Comparison of ENCODE assay signal across 8 mouse cellular contexts in the genomic region with DNA sequence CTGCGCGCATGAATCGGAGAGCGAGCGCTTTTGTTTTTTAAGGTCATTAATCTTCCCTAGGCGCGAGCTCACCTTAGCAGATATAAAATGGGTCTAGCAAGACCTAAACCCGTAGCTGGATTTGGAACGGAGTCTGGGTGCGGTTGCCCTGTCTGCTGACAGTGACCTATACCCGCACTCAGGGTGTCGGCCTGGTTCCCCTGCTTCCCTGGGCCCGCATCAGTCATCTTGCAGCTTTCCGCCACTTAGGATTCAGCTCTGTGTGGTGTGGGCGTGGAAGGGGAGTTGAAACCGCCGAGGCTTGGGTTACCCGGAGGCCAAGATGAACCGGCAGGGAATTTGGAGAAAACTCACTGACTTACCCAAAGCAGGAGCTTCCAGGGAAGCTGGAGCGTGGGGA. TPM values are rescaled to one million over a fixed set of nuclear protein-coding genes. Genes with fewer than 3 reads are reported as not detected.
A peak's percentile ranks its signal among the peaks of the same experiment; 100 is the strongest.
DNase-seq lines count a peak whose midpoint lies in the region; ATAC-seq and TF ChIP-seq lines count a peak whose summit lies in the region.

No protein-coding gene starts in this region.

- peak; percentile 88 for DNase-seq in 3T3-L1 (ENCODE audit: low read depth, low spot score)
- DNase-seq in adrenal gland, postnatal 25 days, result peak; percentile 61
- peak; percentile 79 for DNase-seq in embryonic facial prominence, embryonic 11.5 days (ENCODE audit: low spot score)
- DNase-seq in heart, adult 18-20 months, result peak; percentile 59 to 61
- DNase-seq in spleen, postnatal 4 days (ENCODE audit: low spot score in 2 of 2), result peak; percentile 23 to 67

- TF ChIP-seq CTCF in intestine, postnatal 0 days (IDR thresholded peaks at IDR 0.05; ENCODE audit: low read depth), result no peak

- H3K36me3 ChIP-seq in embryonic facial prominence, embryonic 11.5 days (replicated peaks; ENCODE audit: control insufficient read depth, insufficient read depth, low read depth, low read length), result no peaks in the 10 kb centered on the region
- H3K36me3 ChIP-seq in intestine, postnatal 0 days (ENCODE audit: control insufficient read depth, insufficient read depth), result no peaks in the 10 kb centered on the region
- peaks cover 16% of the 10 kb centered on the region for H3K36me3 ChIP-seq in limb, embryonic 13.5 days
- peaks cover 23% of the 10 kb centered on the region for H3K36me3 ChIP-seq in midbrain, embryonic 13.5 days

- under 1% methylated on average over 20 of the region's 20 CpGs for WGBS in embryonic facial prominence, embryonic 11.5 days
- under 1% methylated on average over 20 of the region's 20 CpGs for WGBS in intestine, postnatal 0 days
- WGBS in limb, embryonic 13.5 days, result under 1% methylated on average over 20 of the region's 20 CpGs
- under 1% methylated on average over 20 of the region's 20 CpGs for WGBS in midbrain, embryonic 13.5 days

- peak overlapping the region; percentile 81 for H3K4me2 ChIP-seq in embryonic facial prominence, embryonic 11.5 days (ENCODE audit: low read depth, low read length)
- peak overlapping the region; percentile 82 for H3K4me2 ChIP-seq in intestine, postnatal 0 days (replicated peaks; ENCODE audit: low read depth)
- H3K4me2 ChIP-seq in limb, embryonic 13.5 days (replicated peaks), result peak overlapping the region; percentile 65
- peak overlapping the region; percentile 60 for H3K4me2 ChIP-seq in midbrain, embryonic 13.5 days (replicated peaks)

- H3K27me3 ChIP-seq in embryonic facial prominence, embryonic 11.5 days (ENCODE audit: control insufficient read depth, insufficient read depth, low read length), result no peaks in the 10 kb centered on the region
- H3K27me3 ChIP-seq in intestine, postnatal 0 days (replicated peaks; ENCODE audit: control insufficient read depth, insufficient read depth, low read length), result no peaks in the 10 kb centered on the region
- no peaks in the 10 kb centered on the region for H3K27me3 ChIP-seq in limb, embryonic 13.5 days
- no peaks in the 10 kb centered on the region for H3K27me3 ChIP-seq in midbrain, embryonic 13.5 days

- no peaks in the 10 kb centered on the region for H3K4me1 ChIP-seq in embryonic facial prominence, embryonic 11.5 days (ENCODE audit: control insufficient read depth, insufficient read depth, low read length)
- no peaks in the 10 kb centered on the region for H3K4me1 ChIP-seq in intestine, postnatal 0 days (replicated peaks; ENCODE audit: control insufficient read depth, insufficient read depth, low read length)
- peaks cover 17% of the 10 kb centered on the region for H3K4me1 ChIP-seq in limb, embryonic 13.5 days
- H3K4me1 ChIP-seq in midbrain, embryonic 13.5 days (replicated peaks), result peaks cover 31% of the 10 kb centered on the region

- peak overlapping the region; percentile 86 for H3K9ac ChIP-seq in embryonic facial prominence, embryonic 11.5 days (replicated peaks; ENCODE audit: low read length)
- H3K9ac ChIP-seq in intestine, postnatal 0 days (ENCODE audit: low read depth, low read length), result peak overlapping the region; percentile 49
- peak overlapping the region; percentile 90 for H3K9ac ChIP-seq in limb, embryonic 13.5 days
- peak overlapping the region; percentile 90 for H3K9ac ChIP-seq in midbrain, embryonic 13.5 days (replicated peaks)

- peak; percentile 78 for ATAC-seq in embryonic facial prominence, embryonic 11.5 days (replicated peaks; ENCODE audit: insufficient number of reproducible peaks, low FRiP score, low TSS enrichment, low read depth)
- peak; percentile 61 for ATAC-seq in intestine, postnatal 0 days
- ATAC-seq in limb, embryonic 13.5 days (ENCODE audit: low FRiP score, low read depth), result peak; percentile 68
- ATAC-seq in midbrain, embryonic 13.5 days, result peak; percentile 71

- H3K4me3 ChIP-seq in embryonic facial prominence, embryonic 11.5 days (ENCODE audit: low read depth, low read length), result peak overlapping the region; percentile 89
- peak overlapping the region; percentile 66 for H3K4me3 ChIP-seq in intestine, postnatal 0 days (ENCODE audit: low read depth, low read length)
- peak overlapping the region; percentile 88 for H3K4me3 ChIP-seq in limb, embryonic 13.5 days
- peak overlapping the region; percentile 84 for H3K4me3 ChIP-seq in midbrain, embryonic 13.5 days (replicated peaks)

- no peaks in the 10 kb centered on the region for H3K9me3 ChIP-seq in embryonic facial prominence, embryonic 11.5 days (replicated peaks; ENCODE audit: control insufficient read depth, low read length)
- no peaks in the 10 kb centered on the region for H3K9me3 ChIP-seq in intestine, postnatal 0 days (ENCODE audit: control insufficient read depth)
- no peaks in the 10 kb centered on the region for H3K9me3 ChIP-seq in limb, embryonic 13.5 days
- no peaks in the 10 kb centered on the region for H3K9me3 ChIP-seq in midbrain, embryonic 13.5 days

- H3K27ac ChIP-seq in embryonic facial prominence, embryonic 11.5 days (replicated peaks; ENCODE audit: low read depth, low read length), result peak overlapping the region; percentile 65
- H3K27ac ChIP-seq in intestine, postnatal 0 days (ENCODE audit: low read depth, low read length), result no peak overlapping the region
- peak overlapping the region; percentile 52; the same call in 1 of the 2 replicates for H3K27ac ChIP-seq in limb, embryonic 13.5 days
- peak overlapping the region; percentile 79 for H3K27ac ChIP-seq in midbrain, embryonic 13.5 days

RNA-seq across cellular contexts. Expression of a gene that starts 0.6 kb away (rescaled TPM):
- 8.9 and 12.4 TPM in 2 replicates for total RNA-seq in adrenal gland, postnatal 25 days (2021)
- 14.7 and 15.7 TPM in 2 replicates for polyA plus RNA-seq in embryonic facial prominence, embryonic 11.5 days (2014; fragmentation: Nextera tagmentation; extraction: Ambion mirVana)
- 10 to 100 TPM; 20.0 to 22.7 TPM for total RNA-seq in heart, adult 18-20 months (2021)
- 3.4 and 3.5 TPM in 2 replicates for polyA plus RNA-seq in intestine, postnatal 0 days (2015; fragmentation: Nextera tagmentation; extraction: Ambion mirVana)
- polyA plus RNA-seq in limb, embryonic 13.5 days (2015; fragmentation: Nextera tagmentation; extraction: Ambion mirVana), result 19.4 and 22.0 TPM in 2 replicates
- polyA plus RNA-seq in midbrain, embryonic 13.5 days (2015; fragmentation: Nextera tagmentation; extraction: Ambion mirVana), result 21.3 and 23.6 TPM in 2 replicates

RNA-seq across cellular contexts. Expression of a gene that starts 18.4 kb away (rescaled TPM):
- total RNA-seq in adrenal gland, postnatal 25 days (2021), result 0.15 TPM in 1 of 2 replicates, not detected in the other
- polyA plus RNA-seq in embryonic facial prominence, embryonic 11.5 days (2014; fragmentation: Nextera tagmentation; extraction: Ambion mirVana), result 0.20 TPM in 1 of 2 replicates, not detected in the other
- total RNA-seq in heart, adult 18-20 months (2021), result not detected
- not detected in 2 replicates for polyA plus RNA-seq in intestine, postnatal 0 days (2015; fragmentation: Nextera tagmentation; extraction: Ambion mirVana)
- polyA plus RNA-seq in limb, embryonic 13.5 days (2015; fragmentation: Nextera tagmentation; extraction: Ambion mirVana), result 0.09 and 0.14 TPM in 2 replicates
- 0.70 and 0.81 TPM in 2 replicates for polyA plus RNA-seq in midbrain, embryonic 13.5 days (2015; fragmentation: Nextera tagmentation; extraction: Ambion mirVana)

RNA-seq across cellular contexts. Expression of a gene that starts 34.5 kb away (rescaled TPM):
- total RNA-seq in adrenal gland, postnatal 25 days (2021), result 21.6 and 23.5 TPM in 2 replicates
- 21.5 and 22.2 TPM in 2 replicates for polyA plus RNA-seq in embryonic facial prominence, embryonic 11.5 days (2014; fragmentation: Nextera tagmentation; extraction: Ambion mirVana)
- 10 to 100 TPM; 10.2 to 10.9 TPM for total RNA-seq in heart, adult 18-20 months (2021)
- 5.3 and 6.0 TPM in 2 replicates for polyA plus RNA-seq in intestine, postnatal 0 days (2015; fragmentation: Nextera tagmentation; extraction: Ambion mirVana)
- 28.6 and 30.4 TPM in 2 replicates for polyA plus RNA-seq in limb, embryonic 13.5 days (2015; fragmentation: Nextera tagmentation; extraction: Ambion mirVana)
- 18.3 and 20.2 TPM in 2 replicates for polyA plus RNA-seq in midbrain, embryonic 13.5 days (2015; fragmentation: Nextera tagmentation; extraction: Ambion mirVana)
